Mouse (Mus musculus): ENCODE data around the gene Adamtsl1.

The Adamtsl1 gene

GRCm38 (mm10) chr4:85513792-85514191, at the start of gene Adamtsl1:
Gene Adamtsl1 (plus strand): TSS chr4:85514172.
- DNase-seq (ENCODE audit: low spot score in 2 of 2), result no peak

GRCm38 (mm10) chr4:85483586-85483985, 30.4 kb upstream of the Adamtsl1 start:
- DNase-seq (ENCODE audit: low spot score in 2 of 2), result no peak

GRCm38 (mm10) chr4:85486316-85486946, 27.5 kb upstream of the Adamtsl1 start:
- DNase-seq (ENCODE audit: low spot score in 2 of 2), result no peak

GRCm38 (mm10) chr4:85505718-85506117, 8.3 kb upstream of the Adamtsl1 start:
- DNase-seq (ENCODE audit: low spot score in 2 of 2), result no peak

- no peak for DNase-seq (ENCODE audit: low spot score in 2 of 2)
Measured at GRCm38 (mm10) chr4:85506976-85507375, 7.0 kb upstream of the Adamtsl1 start.

GRCm38 (mm10) chr4:85507491-85507890, 6.5 kb upstream of the Adamtsl1 start:
- no peak for DNase-seq (ENCODE audit: low spot score in 2 of 2)

- DNase-seq (ENCODE audit: low spot score in 2 of 2), result no peak
Measured at GRCm38 (mm10) chr4:85513288-85513687, 684 bp upstream of the Adamtsl1 start.

GRCm38 (mm10) chr4:85514205-85514681, 271 bp downstream of the Adamtsl1 start:
- no peak for DNase-seq (ENCODE audit: low spot score in 2 of 2)

- DNase-seq (ENCODE audit: low spot score in 2 of 2), result no peak
Measured at GRCm38 (mm10) chr4:85526966-85527566, 13.1 kb downstream of the Adamtsl1 start.

- no peak for DNase-seq (ENCODE audit: low spot score in 2 of 2)
Measured at GRCm38 (mm10) chr4:85529852-85530251, 15.9 kb downstream of the Adamtsl1 start.

GRCm38 (mm10) chr4:85539677-85540076, 25.7 kb downstream of the Adamtsl1 start:
- no peak for DNase-seq (ENCODE audit: low spot score in 2 of 2)

GRCm38 (mm10) chr4:85543221-85543620, 29.2 kb downstream of the Adamtsl1 start:
- DNase-seq (ENCODE audit: low spot score in 2 of 2), result no peak

- no peak for DNase-seq (ENCODE audit: low spot score in 2 of 2)
Measured at GRCm38 (mm10) chr4:85554696-85555095, 40.7 kb downstream of the Adamtsl1 start.

GRCm38 (mm10) chr4:85559753-85560152, 45.8 kb downstream of the Adamtsl1 start:
- no peak for DNase-seq (ENCODE audit: low spot score in 2 of 2)

- DNase-seq (ENCODE audit: low spot score in 2 of 2), result no peak
Measured at GRCm38 (mm10) chr4:85585426-85585825, 71.5 kb downstream of the Adamtsl1 start.

- DNase-seq (ENCODE audit: low spot score in 2 of 2), result no peak
Measured at GRCm38 (mm10) chr4:85588928-85589327, 75.0 kb downstream of the Adamtsl1 start.

GRCm38 (mm10) chr4:85591037-85591436, 77.1 kb downstream of the Adamtsl1 start:
- DNase-seq (ENCODE audit: low spot score in 2 of 2), result no peak

GRCm38 (mm10) chr4:85594159-85594558, 80.2 kb downstream of the Adamtsl1 start:
- no peak for DNase-seq (ENCODE audit: low spot score in 2 of 2)

GRCm38 (mm10) chr4:85613331-85613730, 99.4 kb downstream of the Adamtsl1 start:
- DNase-seq (ENCODE audit: low spot score in 2 of 2), result no peak

- DNase-seq (ENCODE audit: low spot score in 2 of 2), result no peak
Measured at GRCm38 (mm10) chr4:85618746-85619145, 104.8 kb downstream of the Adamtsl1 start.

GRCm38 (mm10) chr4:85619261-85619660, 105.3 kb downstream of the Adamtsl1 start:
- no peak for DNase-seq (ENCODE audit: low spot score in 2 of 2)

- no peak for DNase-seq (ENCODE audit: low spot score in 2 of 2)
Measured at GRCm38 (mm10) chr4:85629381-85629780, 115.4 kb downstream of the Adamtsl1 start.

GRCm38 (mm10) chr4:85669271-85669670, 155.3 kb downstream of the Adamtsl1 start:
- no peak for DNase-seq (ENCODE audit: low spot score in 2 of 2)

Data from spleen, postnatal 36 days (tissue).